Mouse (Mus musculus) kidney, postnatal 10 days (tissue): ENCODE data around the gene Mtmr12.

ENCODE experiments used
- DNase-seq: peaks from one replicate; pipeline ENCODE4 v3.0.0; 2021; ENCODE audit warnings: mixed read lengths

Gene Mtmr12

DNA sequence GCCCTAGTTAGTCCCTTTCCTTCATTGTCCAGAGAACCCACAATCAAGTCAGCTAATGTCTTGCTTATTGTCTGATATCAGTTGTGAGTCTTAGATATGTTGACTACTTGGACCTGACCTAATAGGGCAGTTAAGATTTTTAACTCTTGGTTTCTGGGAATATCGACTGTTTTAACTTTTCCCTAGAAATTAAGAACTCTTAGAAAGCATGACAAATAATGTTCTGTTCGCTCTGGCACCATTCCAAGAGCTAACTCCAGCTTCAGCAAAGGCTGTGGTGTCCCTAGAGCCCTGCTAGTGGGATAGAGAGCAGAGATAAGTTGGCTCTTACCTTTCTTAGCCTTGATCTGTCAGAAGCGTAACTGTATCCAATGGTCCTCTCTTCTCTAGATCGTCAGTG is 32.7 kb downstream of the Mtmr12 start:
- DNase-seq, result no peak

DNA sequence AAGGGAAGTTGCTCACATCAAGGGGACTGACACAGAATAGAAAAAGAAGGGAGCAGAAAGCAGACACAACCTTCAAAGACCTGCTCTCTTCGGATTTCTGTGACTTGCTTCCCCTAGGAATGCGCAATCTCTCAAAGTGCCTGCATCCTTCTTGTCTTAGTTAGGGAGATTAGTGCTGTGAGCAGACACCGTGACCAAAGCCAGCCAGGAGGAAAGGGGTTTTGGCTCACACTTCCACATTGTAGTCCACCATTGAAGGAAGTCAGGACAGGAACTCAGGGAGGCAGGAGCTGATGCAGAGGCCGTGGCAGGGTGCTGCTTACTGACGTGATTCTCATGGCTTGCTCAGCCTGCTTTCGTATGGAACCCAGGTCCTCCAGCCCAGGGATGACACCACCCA is 33.5 kb downstream of the Mtmr12 start:
- no peak for DNase-seq

- no peak for DNase-seq
These were observed 36.0 kb downstream of the Mtmr12 start for GRCm38 (mm10) chr15:12240705-12241328.

DNA sequence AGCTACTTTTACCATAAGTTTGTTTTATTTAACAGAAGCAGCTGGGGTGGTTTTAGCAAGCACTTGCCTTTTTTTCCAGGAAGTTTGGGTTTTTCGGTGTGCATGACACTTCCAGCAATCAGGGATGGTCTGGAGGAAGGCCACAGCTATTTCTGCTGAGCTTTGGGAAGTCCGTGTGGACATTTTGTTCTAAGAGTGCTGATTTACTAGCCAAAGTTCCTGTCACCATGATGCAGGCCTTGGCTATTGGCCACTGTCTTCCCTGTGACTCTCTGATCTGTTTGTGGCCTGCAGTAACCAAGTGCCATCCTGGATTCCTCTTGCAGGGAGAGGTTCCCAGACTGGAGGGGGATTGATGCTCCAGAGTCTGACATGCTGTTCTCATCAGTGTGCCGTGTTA is 39.0 kb downstream of the Mtmr12 start:
- DNase-seq, result no peak

GRCm38 (mm10) chr15:12245580-12246359 is 40.9 kb downstream of the Mtmr12 start:
- DNase-seq, result no peak

GRCm38 (mm10) chr15:12246360-12247158 is 41.7 kb downstream of the Mtmr12 start:
- DNase-seq, result no peak

DNA sequence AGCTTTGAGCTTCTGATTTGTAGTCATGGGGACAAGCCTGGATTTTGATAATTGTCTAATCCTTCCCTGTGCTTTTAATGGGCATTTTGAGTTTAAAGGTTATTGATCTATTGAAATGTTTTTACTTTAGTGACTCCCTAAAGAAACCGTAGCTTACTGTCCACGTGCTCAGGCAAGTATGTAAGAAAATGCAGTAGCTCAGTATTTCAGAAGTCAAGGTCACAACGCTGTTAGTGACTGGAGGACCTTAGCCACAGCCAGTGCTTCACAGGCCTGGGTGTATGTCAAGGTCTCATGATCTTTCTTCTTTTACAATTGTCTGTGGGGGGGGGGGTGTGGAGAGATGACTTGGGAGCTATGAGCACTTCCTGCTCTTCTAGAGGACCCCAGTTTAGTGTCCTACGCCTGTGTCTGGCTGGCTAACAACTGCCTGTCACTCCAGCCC is 42.4 kb downstream of the Mtmr12 start:
- no peak for DNase-seq

GRCm38 (mm10) chr15:12248279-12248678 is 43.5 kb downstream of the Mtmr12 start:
- DNase-seq, result peak; percentile 65

DNA sequence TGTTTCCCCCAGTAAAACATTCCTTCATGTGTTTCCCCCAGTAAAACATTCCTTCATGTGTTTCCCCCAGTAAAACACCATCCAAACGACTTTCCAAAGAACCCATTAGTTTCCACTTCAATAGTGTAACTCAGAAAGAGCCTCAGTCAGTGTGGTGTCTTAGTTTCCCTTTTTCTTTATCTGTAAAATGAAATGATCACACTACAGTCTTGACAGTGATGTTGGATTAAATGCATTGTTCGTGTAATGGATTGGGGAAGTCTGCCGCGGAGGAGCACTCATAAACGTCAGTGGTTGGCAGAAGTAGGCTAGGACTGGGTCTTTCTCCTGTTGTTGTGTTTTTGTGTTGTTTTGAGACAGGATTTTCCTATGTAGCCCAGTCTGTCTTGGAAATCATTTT is 45.5 kb downstream of the Mtmr12 start:
- DNase-seq, result no peak

DNA sequence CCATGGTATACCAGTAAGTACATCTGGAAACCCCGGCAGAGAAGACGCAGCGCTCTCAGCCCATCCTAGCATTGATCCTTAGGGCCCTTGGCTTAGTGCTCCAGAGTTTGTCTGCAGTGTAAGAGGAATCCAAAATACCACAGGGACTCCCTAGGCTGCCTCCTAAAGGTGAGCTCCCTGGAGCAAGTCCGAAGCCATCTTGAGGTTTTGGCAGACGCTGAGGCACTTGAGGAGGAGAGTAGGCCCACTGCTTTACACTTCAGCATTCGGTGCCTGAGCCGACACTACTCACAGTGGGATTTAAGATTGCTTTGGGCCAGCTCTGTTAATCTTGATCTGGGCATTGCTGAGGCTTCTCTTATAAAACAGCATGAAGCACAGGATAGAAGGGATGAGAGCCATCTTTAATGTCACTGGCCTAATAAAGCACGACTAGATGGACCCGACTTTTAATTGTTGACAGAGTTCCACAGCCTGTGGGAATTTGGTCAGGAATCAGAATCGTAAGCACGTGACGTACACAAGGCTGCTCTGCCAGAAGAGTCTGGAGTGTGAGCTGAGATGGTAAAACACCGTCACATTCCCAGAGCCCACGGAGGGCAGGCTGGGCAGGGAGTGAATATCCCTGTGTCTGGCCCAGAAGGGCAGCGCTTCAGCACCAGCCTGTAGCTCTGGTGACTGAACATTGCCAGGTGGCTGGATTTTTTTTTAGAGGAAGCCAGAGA is 46.8 kb downstream of the Mtmr12 start:
- no peak for DNase-seq

- DNase-seq, result no peak
These were observed 47.3 kb downstream of the Mtmr12 start for GRCm38 (mm10) chr15:12252141-12252489.

DNA sequence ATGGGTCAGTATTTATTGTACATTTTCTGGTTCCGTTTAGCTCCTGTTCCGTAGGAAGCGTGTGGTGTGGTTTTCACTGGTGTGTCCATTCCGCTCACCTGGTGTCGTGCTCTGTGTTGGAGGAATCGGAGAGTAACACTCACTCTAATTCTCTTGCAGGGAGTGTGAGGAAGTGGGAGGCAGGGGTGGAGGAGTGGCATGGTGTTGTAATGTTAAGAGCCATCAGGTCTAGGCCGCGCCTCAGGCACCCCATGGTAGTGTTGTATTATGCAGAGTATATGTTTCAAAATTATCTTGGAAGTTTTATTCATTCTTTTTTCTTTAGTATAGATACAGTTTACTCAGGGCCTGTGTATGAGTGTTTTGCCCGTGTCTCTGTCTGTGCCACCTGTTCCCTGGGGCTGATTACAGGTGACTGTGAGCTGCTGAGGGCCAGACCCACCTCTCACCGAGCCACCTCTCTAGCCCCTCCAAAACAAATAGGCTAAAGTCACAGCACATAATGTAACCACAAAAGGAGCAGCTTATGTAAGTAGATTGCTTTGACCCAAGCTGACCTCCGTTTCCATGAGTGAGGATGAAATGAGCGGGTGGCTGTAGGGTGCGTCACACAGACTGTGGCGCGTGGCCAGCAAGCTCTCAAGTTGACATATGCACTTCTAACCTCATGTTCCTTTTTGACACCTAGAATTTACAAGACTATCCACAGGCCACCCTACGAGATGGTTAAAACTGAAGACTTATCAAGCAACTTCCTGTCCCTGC is 53.1 kb downstream of the Mtmr12 start:
- no peak for DNase-seq

GRCm38 (mm10) chr15:12263056-12263455 is 58.2 kb downstream of the Mtmr12 start:
- no peak for DNase-seq

DNA sequence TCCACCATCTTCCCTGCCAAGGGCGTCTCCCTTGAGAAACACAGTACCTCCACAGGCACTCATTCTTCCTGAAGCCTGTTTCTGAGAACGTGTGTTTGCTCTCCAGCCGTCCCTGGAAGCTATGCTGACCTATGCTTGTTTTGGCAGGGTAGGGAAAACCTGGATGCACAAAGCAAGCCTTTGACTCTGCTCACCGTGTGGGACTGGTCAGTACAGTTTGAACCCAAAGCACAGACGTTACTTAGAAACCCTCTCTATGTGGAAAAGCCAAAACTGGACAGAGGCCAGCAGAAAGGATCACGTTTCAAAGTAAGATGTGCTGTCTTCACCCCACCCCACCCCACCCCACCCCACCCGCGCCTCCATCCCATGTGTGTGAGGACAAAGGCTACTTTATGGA is 61.6 kb downstream of the Mtmr12 start:
- no peak for DNase-seq

DNA sequence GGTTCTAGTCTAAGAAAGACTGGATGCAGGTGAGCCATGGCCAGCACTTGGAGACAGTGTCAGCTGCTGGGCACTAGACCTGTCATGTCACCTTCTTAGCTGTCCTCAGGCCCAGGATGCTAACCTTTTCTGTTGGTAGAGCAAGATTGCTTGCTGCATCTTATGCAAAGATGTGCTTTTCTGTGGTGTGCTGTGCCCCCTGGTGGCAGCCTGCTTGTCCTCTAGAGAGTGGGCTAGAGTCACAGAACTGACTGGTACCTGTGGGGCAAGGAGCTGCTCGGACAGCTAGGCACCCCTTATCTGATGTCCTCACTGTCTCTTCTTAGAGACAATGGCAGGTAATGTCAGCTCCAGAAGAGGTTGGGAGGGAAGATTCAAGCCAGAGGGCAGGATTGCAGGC is 63.2 kb downstream of the Mtmr12 start:
- DNase-seq, result peak; percentile 87

DNA sequence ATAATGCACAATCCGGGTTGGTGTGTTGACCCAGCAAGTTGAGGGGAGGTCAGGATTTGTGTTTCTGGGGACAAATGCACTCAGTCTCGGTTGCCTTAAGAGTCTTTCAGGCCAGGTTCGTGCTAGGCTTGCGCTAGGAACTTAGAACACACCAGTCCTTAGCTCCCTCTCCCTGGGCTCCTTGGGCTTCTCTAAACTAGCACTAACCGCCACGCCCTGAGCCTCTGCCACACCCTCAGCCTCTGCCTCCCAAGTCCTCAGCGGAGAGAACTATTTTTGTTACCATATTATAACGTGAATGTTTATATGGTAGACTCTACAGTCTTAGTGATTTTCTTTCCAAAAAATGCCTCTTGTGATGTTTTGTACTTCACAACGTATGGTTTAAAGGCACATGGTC is 66.5 kb downstream of the Mtmr12 start:
- DNase-seq, result no peak

- no peak for DNase-seq
These were observed 68.7 kb downstream of the Mtmr12 start for GRCm38 (mm10) chr15:12273325-12274052.

DNA sequence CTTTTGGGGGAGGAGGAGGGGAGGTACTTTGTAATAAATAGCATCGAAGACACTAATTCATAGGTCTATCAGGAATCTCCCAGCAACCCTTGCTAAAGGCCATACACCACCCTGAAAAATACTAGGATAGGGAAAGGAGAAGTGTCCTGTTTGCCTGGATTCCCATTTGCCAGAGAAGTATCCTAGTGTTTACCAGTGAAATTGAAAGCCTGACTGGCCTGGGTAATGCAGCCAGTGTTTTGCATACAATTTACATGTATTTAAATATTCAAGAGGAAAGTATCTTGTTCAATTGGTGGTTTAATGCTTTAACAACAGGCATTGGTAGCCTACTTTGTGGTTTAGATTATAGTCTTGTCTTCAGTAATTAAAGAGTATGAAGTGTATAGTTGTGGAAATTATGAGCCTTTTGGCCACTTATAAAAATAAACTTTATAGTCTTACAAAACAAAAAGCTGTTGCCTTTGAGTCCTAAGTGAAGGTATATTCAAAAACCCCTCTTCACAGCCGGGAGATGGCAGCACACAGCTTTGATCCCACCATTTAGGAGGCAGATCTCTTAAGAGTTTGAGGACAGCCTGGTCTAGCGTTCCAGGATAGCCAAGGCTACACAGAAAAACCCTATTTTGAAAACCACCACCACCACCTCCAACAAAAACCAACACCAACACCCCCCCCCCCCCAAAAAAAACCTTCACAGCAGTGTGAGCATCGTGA is 69.4 kb downstream of the Mtmr12 start:
- DNase-seq, result no peak

DNA sequence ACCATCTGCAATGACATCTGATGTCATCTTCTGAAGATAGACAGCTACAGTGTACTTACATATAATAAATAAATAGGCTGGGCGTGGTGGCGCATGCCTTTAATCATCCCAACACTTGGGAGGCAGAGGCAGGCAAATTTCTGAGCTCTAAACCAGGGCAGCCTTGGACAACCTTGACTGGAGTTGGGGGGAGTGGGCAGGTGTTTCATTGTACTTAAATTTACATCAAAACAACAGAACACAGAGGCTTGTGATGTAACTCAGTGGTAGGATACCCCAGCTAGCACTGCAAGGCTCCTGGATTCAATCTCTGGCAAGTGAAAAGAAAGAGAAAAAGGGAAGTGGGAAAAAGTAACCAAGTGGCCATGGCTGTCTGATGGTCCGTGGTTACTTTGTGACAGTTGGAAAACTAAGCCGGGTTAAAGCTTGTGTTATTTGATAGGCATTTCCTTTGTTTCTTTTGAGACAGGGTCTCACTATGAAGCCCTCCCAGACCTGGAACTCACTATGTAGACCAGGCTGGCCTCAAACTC is 70.3 kb downstream of the Mtmr12 start:
- no peak for DNase-seq

GRCm38 (mm10) chr15:12279816-12280215 is 75.0 kb downstream of the Mtmr12 start:
- DNase-seq, result no peak
